Mouse (Mus musculus) retina, embryonic 14.5 days (tissue): Measurements from ENCODE around the gene Sft2d1.

Experiments used
- DNase-seq: peaks from one replicate; pipeline ENCODE4 v3.0.0-alpha.2; 2015; ENCODE audit warnings: low spot score

Sft2d1 gene

GRCm38 (mm10) chr17:8361281-8362103, 50.6 kb downstream of the Sft2d1 start:
- no peak for DNase-seq

- DNase-seq: peak; percentile 43
Measured at GRCm38 (mm10) chr17:8367514-8368480, 56.9 kb downstream of the Sft2d1 start.

- peak; percentile 77 for DNase-seq
Measured at GRCm38 (mm10) chr17:8368570-8368969, 57.7 kb downstream of the Sft2d1 start.

GRCm38 (mm10) chr17:8369171-8369570, 58.3 kb downstream of the Sft2d1 start:
- no peak for DNase-seq

GRCm38 (mm10) chr17:8370634-8371229, 59.8 kb downstream of the Sft2d1 start:
- DNase-seq: peak; percentile 54

GRCm38 (mm10) chr17:8371834-8372233, 60.9 kb downstream of the Sft2d1 start:
- peak; percentile 85 for DNase-seq

- DNase-seq: peak; percentile 90
Measured at GRCm38 (mm10) chr17:8372286-8373046, 61.6 kb downstream of the Sft2d1 start.
